Mouse (Mus musculus) layer of hippocampus, adult 8-10 months (tissue): Measurements from ENCODE around the gene Cyp2b10. TPM values are rescaled to one million over a fixed set of nuclear protein-coding genes. Genes with fewer than 3 reads are reported as not detected.
"Not testable (repeated sequence)": the region's sequence is repeated elsewhere in the genome, so short reads cannot be mapped to it uniquely, and the experiment has no call there.

ENCODE experiments used
- DNase-seq, 2 experiments: peaks; one replicate each; pipeline ENCODE4 v3.0.0; 2022; ENCODE audit warnings: low spot score in 2 of 2
- total RNA-seq, 4 experiments: library from RNA; stranded (reverse); gene quantifications; 2 replicates each; pipeline ENCODE4 v1.2.4; 2022

The Cyp2b10 gene
- total RNA-seq, 4 experiments from 2014 or later = 0.20 to 0.47 (median 0.34) TPM

DNA sequence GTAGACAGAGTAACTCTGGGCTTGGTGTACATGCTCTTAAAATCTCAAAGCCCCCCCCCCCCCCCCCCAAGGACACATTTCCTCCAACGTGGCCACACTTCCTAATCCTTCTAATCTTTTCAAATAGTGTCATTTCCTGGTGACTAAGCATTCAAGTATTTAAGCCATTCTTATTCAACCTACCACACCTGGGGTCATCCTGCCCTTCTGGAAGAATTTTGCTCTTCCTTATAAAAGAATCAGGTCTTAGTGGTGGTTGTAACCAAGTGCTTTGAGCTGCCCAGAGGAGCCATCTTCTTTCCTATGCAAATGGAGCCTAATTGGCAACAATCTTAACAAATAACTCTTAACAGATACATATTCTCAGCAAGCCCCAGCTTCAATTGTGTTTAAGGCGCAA is 12.6 kb downstream of the Cyp2b10 start:
- DNase-seq = no peak

DNA sequence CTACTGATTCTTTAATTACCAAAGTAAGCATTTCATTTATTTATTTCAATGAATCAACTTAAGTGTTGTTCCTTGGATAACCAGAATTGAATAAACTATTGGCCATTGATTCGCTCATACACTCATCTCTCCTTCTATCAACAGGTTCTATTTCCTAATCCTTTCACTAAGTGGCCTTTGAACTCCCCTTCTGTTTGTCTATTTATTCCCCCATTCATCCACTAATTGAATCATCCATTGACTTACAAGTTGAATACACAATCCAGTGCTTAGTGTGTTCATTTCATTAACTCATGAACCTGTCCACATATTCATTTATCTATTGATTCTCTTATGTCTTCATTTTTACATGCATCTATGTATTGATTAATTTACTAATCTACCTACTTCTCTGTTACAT is 18.7 kb downstream of the Cyp2b10 start:
- DNase-seq = no peak

DNA sequence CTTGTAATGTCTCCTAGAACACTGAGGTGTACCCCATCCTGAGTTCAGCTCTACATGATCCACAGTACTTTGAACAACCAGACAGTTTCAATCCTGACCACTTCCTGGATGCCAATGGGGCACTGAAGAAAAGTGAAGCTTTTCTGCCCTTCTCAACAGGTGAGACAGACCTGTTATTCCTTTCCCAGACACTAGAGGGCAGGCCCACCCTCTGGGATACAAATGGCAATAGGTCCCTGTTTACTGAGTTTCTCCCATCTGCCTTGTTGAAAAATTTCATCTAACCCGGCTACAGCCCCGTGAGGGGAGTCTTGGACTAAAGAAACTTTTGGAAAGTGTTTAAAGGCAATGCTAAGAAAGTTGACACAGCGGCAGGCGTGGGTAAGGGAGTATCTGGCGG is 19.9 kb downstream of the Cyp2b10 start:
- not testable (repeated sequence) for DNase-seq

DNA sequence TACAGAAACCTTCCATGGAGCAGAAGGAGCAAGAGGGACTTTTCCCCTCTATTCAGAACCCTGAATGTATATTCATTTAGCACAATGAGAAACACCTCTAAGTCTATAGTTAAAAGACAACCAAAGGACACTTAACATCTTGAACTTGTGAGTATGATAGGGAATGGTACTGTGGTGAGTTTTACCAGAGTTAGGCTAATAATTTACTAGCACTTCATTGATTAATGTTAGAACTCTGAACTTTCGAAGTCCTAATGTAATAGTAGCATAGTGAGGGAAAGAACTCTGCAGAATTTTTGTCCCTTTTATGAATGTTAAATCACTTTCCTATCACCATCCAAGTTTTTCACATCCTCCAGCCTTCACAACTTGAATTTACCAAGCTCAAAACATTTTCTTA is 22.0 kb downstream of the Cyp2b10 start:
- no peak for DNase-seq

DNA sequence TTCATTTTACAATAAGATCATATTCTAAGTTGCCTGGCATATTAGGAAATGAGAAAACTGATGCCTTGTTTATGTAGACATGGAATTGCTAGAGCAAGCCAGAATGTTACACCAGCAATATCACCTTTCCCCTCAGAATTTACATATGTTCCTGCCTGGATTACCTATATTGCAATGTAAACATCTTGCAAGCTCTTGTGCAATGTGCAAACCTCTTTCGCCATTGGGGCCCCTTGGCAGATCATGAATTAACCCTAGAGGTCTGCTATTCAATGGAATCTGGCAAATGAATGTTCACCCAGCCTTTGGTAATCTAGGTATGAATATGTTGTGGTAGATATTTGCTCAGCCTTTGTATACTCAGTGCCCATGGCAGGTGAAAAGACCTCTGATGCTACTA is 47.9 kb downstream of the Cyp2b10 start:
- no peak for DNase-seq

Other genes starting within 250 kb of the Cyp2b10 start
- 10 to 100 TPM; 34.4 to 42.3 (median 39.3) TPM for gene Bckdha, start 238.6 kb upstream of the Cyp2b10 start, total RNA-seq
- gene Exosc5, start 238.5 kb upstream of the Cyp2b10 start, total RNA-seq = 10 to 100 TPM; 23.1 to 32.2 (median 27.5) TPM
- 10 to 100 TPM; 10.8 to 16.2 (median 15.1) TPM for gene Tmem91, start 222.5 kb upstream of the Cyp2b10 start, total RNA-seq
- gene B9d2, start 216.8 kb upstream of the Cyp2b10 start, total RNA-seq = 10 to 100 TPM; 21.0 to 23.9 (median 21.8) TPM
- gene Tgfb1, start 210.6 kb upstream of the Cyp2b10 start, total RNA-seq = 10 to 100 TPM in 2 of 4 experiments, 1 to 10 TPM in 2; 7.2 to 26.4 (median 15.7) TPM
- gene Ccdc97, start 178.5 kb upstream of the Cyp2b10 start, total RNA-seq = 10 to 100 TPM; 60.6 to 64.6 (median 62.8) TPM
- gene Hnrnpul1, start 142.9 kb upstream of the Cyp2b10 start, total RNA-seq = 100 to 1,000 TPM in 3 of 4 experiments, 10 to 100 TPM in 1; 99.7 to 117 (median 108) TPM
- 10 to 100 TPM; 40.7 to 75.5 (median 58.6) TPM for gene Axl, start 108.9 kb upstream of the Cyp2b10 start, total RNA-seq
- 1 to 10 TPM; 1.6 to 3.4 (median 2.4) TPM for gene Cyp2s1, start 80.7 kb upstream of the Cyp2b10 start, total RNA-seq
- gene Cyp2b13, start 163.9 kb downstream of the Cyp2b10 start, total RNA-seq = not detected